Mouse (Mus musculus) left cerebral cortex, postnatal 10 days (tissue): ENCODE results near the gene Nt5dc1. TPM values are rescaled to one million over a fixed set of nuclear protein-coding genes. Genes with fewer than 3 reads are reported as not detected.
"Not testable (repeated sequence)": the region's sequence is repeated elsewhere in the genome, so short reads cannot be mapped to it uniquely, and the experiment has no call there.

ENCODE experiments used
- DNase-seq, 2 experiments: peaks; one replicate each; pipeline ENCODE4 v3.0.0; 2021 to 2022; ENCODE audit warnings: low spot score in 2 of 2, mixed read lengths in 1 of 2; ENCODE audit errors: extremely low spot score in 1 of 2
- intact Hi-C: fragments of 180-260 bp; cut with DNase I; formaldehyde crosslinking; loops from one replicate; pipeline ENCODE4 v1.15.1; 2025
- total RNA-seq, 2 experiments: library from RNA; stranded (reverse); gene quantifications; 2 replicates each; pipeline ENCODE4 v1.2.3; 2021

Nt5dc1 gene
- total RNA-seq, 2 experiments from 2014 or later: 2.1 to 4.3 TPM

DNA sequence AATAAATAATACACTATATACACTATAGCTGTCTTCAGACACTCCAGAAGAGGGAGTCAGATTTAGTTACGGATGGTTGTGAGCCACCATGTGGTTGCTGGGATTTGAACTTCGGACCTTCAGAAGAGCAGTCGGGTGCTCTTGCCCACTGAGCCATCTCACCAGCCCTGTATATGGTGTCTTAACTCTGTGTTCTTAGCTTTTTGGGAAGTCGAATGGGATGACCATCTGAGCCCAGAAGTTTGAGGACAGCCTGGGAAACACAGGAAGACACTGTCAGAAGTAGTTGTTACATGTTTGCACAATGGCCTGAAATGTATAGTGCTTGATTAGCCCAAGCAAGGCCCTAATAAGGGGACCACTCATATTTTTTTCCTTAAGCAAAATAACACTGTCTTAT, 153.2 kb downstream of the Nt5dc1 start:
- no peak for DNase-seq
- intact Hi-C loops: no loop called here

DNA sequence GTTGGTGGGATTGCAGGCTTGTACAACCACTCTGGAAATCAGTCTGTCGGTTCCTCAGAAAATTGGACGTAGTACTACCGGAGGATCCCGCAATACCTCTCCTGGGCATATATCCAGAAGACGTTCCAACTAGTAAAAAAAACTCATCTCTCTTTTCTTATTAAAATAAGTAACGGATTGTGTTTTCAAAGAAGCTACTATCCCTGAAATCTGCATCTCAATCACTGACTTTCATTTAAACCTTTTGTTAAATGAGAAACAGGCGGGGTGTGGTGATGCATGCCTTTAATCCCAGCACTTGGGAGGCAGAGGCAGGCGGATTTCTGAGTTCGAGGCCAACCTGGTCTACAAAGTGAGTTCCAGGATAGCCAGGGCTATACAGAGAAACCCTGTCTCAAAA, 165.5 kb downstream of the Nt5dc1 start:
- DNase-seq, intact Hi-C loops: not testable (repeated sequence)

- no peak for DNase-seq
- intact Hi-C loops: no loop called here
Measured at GRCm38 (mm10) chr10:34249594-34249993, 168.8 kb downstream of the Nt5dc1 start.

GRCm38 (mm10) chr10:34247757-34248156, 170.6 kb downstream of the Nt5dc1 start:
- DNase-seq: no peak
- intact Hi-C loops: no loop called here

GRCm38 (mm10) chr10:34246106-34246505, 172.2 kb downstream of the Nt5dc1 start:
- intact Hi-C loops: no loop called here
- no peak for DNase-seq

GRCm38 (mm10) chr10:34244745-34245144, 173.6 kb downstream of the Nt5dc1 start:
- no peak for DNase-seq
- intact Hi-C loops: no loop called here

- intact Hi-C loops: no loop called here
Measured at GRCm38 (mm10) chr10:34238536-34238935, 179.8 kb downstream of the Nt5dc1 start.

More at GRCm38 (mm10) chr10:34238536-34238935, 179.8 kb downstream of the Nt5dc1 start:
- no peak for DNase-seq

Other genes starting within 250 kb of the Nt5dc1 start
- gene Dse, start 210.8 kb downstream of the Nt5dc1 start, total RNA-seq: 10 to 100 TPM in 1 of 2 experiments, 1 to 10 TPM in 1; 6.0 to 10.5 TPM
- gene Tspyl1, start 136.4 kb downstream of the Nt5dc1 start, total RNA-seq: 100 to 1,000 TPM; 103 to 105 TPM
- gene Tspyl4, start 121.1 kb downstream of the Nt5dc1 start, total RNA-seq: 100 to 1,000 TPM; 335 to 337 TPM
- gene Col10a1, start 28.6 kb downstream of the Nt5dc1 start, total RNA-seq: under 1 TPM; 0.36 to 0.45 TPM
- gene Frk, start 64.8 kb upstream of the Nt5dc1 start, total RNA-seq: under 1 TPM; 0.65 to 0.88 TPM